Mouse (Mus musculus) cerebellum, adult 2 months (tissue): ENCODE results near the gene Prr5l.

ENCODE experiments used
- CTCF ChIP-seq: fragments of 200-500 bp; IDR thresholded peaks from 2 replicates; pipeline ENCODE4 v1.5.1; 2011; ENCODE audit warnings: low read depth, mild to moderate bottlenecking, control low read depth, low read length, moderate library complexity, borderline replicate concordance; ENCODE audit not compliant: insufficient read depth
- POLR2A ChIP-seq: fragments of 200-500 bp; IDR thresholded peaks from 2 replicates; pipeline ENCODE4 v1.6.1; 2011; ENCODE audit warnings: low read length, control low read depth, borderline replicate concordance; ENCODE audit not compliant: insufficient read depth

DNA sequence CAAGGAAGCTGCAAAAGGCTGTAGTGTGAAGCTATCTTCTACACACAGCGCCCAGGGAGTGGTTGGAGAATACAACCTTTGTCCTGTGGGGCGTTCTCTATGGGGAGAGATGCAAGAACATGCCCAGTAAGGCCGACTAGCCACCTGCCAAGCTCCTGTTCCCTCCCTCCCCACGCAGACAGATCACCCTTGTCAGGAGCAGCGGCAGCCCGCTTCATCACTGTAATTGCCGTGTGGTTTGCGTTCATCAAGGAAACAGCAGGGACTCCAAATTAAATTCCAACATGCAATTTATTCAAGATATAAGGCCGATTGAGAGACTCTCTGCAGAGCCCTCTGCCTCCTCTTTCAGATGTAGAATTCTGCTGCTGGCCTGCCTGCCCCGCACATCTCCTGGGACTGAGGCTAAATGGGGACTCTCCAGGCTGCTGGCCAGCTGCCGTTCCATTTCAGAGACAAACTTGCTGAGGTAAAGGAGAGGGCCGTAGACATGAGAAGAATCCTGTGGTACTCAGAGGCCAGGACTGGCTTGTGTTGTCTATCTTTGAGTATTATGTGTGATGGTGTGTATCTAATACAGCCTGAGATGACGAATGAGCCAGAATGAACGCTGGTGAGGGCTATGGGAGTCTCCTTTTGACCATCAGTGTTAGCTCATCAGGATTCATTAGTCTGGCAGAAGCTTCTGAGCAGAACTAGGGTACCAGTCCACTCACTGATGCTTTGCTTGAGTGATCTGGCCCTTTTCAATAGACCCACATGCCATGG, 49.5 kb upstream of the Prr5l start:
- TF ChIP-seq CTCF (no peak), POLR2A (no peak)
